Mouse (Mus musculus) telencephalon, adult 2 months (tissue): ENCODE measurements around the gene Scaf11.
"Not testable (repeated sequence)": the region's sequence is repeated elsewhere in the genome, so short reads cannot be mapped to it uniquely, and the experiment has no call there.

ENCODE experiments used
- DNase-seq: peaks from one replicate; pipeline ENCODE4 v3.0.0-alpha.2; 2011; ENCODE audit warnings: low read depth, low spot score

Scaf11 gene

DNA sequence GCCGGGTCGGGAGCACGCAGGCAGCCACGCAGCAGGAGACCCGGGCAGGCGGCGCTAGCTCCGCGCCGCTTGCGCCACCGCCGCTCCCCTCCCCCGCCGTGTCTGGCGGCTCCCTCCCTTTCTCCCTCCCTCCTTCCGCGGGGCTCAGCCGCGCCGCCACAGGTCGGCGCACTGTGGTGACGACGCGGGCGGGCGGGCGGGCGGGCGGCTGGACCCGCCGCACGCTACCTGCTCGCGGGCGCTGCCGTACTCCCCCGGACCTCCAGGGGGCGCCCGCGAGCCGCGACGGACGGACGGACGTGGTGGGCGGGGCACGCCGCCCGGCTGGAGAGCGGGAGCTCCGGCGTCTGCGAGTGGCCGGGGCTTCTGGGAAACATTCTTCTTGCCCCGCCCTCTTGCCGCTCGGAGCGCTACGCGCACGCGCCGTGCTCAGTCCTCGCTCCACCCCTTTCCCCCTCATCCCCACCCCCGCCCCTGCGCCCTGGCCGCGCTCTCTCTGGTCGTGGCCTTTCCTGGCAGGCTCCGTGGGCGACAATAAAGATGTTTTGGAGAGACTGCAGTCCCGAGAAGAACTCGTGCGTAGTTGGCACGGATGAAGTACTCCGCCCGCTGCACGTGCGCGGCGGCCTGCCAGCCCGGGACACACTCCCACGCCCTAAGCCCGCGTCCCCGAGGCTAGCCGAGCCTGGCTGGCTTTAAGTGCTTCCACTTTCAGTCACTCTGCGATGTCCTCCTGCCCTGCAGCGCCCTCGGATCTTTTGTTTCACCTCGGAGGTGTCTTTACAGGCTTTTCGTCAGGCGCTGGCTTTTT is at the start of gene Scaf11:
TSS of gene Scaf11 (minus strand) at position 114 of the 811 bp plus-strand sequence.
- DNase-seq, result peak; percentile 93

DNA sequence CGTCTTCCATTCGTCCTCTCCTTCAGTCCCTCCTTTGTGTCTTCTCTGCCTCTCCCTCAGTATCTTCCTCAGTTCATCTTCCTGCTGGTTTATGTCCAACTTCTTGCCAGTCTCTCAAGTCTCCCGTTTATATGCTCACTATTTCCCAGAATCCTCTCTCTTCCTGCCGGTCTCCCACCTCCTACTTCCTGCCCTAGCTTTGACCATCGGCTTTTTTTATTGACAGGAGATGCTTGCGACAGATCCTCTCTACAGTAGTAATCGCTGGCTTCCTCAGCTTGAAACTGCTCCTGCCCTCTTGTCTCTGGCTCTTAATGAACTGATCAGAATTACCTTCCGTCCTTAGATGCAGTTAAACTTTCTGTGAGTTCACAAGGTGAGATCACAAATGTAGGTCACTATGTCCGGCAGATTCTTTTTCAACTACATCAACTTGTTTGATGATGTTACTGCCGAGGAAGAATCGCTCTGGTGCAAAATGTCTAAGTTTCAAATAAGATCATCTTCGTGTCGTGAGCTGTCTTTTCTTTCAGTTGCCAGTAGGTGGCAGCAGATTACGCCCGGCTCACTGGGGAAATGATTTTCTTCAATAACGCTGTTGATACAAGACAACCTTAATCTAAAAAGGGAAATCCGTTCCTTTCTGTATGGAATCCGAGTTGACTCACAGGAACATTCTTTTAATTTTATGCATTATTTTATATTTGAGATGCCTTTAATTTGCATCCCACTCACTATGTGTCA is 46.6 kb upstream of the Scaf11 start:
- DNase-seq, result no peak

DNA sequence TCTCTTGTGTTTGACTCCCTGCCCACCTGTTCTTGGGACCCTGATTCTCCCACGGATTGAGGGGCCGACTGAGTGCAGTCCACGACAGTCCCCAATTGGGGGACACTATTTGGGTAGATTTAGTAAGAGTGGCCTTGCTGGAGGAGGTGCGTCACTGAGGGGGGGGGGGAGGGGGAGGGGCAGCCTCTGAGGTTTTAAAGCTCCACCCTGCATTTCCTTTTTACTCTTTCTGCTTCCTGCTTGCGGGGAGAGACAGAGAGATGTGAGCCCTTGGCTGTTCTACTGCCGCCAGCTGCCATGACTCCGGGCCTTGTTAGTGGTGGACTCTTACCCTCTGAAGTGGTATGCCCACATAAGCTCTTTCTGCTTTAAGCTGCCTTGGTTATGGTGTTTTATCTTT is 37.0 kb upstream of the Scaf11 start:
- DNase-seq, result no peak

DNA sequence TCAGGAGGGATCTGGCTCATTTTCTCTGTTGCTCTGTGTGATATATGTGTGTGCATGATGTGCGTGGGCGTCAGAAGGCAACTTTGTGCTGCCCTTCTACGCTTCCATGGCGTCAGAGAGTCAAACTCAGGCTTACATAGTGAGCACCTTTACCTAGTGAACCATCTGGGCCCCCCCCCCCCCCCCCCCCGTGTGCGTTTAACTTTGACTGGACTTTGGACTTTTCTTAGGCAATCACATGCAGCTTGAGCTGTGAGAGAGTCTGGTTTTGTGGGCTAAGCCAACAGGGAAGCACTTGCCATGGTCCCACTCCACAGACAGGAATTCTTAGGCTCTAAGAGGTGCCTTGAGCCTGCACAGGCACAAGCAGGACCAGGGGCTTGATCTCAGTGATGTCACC is 33.6 kb upstream of the Scaf11 start:
- no peak for DNase-seq

DNA sequence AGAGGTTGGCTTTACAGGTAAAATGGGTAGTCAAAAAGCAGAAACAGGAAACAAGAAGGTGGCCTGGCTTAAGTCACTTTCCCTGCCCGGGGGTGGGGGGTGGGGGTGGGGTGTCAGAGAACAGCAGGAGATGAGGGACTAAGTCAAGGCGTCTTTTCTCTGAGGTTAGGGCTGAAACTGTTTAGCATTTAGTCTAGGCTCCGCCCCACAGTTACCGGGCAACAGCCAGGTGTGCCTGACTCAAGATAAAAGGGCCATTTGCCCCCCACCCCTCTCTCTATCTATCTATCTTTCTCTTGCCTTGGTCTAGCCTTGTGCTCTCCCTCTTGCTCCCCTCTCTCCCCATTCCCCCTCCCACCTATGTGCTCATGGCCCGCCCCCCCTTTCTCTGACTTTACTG is 32.9 kb upstream of the Scaf11 start:
- DNase-seq, result no peak

DNA sequence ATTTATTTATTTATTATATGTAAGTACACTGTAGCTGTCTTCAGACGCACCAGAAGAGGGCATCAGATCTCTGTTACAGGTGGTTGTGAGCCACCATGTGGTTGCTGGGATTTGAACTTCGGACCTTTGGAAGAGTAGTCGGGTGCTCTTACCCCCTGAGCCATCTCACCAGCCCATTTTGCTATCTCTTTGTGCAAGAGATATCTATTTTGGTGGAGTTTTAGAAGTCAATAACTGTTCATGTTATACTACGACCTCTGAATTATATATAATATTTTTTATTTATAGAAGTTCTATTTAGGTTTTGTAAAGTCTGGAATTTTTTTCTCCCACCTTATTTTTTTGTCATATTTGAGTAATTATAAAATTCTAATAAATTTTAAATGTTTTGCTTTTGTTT is 32.3 kb upstream of the Scaf11 start:
- not testable (repeated sequence) for DNase-seq

DNA sequence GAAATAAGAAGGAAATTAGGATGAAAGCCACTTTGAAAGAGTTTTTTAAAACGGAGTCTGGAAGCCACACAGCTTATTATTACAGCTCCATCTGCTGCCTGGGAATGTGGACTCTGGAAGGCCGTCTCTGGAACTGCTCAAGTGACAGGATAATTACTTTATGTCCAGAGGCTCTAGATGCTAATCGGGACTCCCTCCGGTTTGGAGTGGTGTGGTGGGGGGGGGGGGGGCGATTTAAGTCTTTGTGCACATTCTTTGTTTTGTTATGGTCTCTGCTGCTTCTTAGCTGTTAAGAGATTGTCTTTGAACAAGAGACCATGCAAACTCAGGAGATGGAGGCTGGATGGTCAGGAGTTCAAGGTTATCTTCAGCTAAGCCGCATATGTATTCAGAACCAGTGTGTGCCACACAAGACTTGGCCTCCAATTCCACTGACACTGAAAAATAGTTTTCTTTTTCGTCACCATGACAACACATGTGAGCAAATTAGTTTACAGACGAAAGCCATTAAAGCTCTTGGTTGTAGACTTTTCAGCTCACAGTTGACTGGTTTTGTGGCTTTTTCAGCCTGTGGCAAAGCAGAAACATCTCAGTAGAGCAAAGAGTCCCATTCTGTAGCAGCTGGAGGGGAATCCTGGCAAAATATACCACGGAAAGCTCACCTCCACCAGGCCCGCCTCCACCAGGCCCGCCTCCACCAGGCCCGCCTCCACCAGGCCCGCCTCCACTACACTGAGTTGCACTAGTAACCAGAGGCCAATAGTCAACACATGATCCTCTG is 31.4 kb upstream of the Scaf11 start:
- DNase-seq, result no peak

DNA sequence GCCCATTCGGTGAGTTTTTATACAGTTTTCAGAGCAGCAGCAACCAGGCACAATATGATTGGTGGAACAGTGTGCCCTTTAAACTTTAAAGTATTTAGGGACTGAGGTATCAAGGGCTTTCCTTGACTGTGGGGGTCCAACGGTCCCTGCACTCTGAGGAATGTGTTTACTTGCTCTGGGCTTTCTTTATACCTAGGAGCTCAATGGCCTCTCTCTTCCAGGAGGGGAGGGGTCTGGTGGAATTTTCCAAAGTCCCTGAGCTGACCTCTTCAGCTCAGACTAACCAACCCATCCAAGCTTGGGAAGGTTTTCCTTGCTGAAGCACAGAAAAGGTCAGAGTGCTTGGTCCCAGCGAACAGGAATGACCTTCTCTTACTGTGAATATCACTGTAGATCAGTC is 30.8 kb upstream of the Scaf11 start:
- DNase-seq, result no peak

DNA sequence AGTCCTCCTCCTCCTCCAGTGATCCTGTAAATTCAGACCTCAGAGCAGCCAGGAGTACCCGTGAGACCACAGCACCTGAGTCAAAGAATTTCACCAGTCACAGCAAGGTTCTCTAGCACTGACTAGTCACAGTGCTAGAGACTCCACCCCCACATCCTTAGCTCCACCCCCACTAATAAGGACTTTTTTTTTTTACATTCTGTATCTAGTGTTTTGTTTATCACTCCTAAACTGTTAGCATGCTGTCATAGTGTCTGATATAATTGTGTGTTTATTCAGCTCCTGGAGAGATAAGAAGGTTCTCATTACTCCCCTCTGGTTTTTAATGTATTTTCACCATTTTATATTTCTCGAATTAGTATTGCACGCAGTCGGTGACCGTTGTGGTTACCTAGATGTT is 29.5 kb upstream of the Scaf11 start:
- no peak for DNase-seq

DNA sequence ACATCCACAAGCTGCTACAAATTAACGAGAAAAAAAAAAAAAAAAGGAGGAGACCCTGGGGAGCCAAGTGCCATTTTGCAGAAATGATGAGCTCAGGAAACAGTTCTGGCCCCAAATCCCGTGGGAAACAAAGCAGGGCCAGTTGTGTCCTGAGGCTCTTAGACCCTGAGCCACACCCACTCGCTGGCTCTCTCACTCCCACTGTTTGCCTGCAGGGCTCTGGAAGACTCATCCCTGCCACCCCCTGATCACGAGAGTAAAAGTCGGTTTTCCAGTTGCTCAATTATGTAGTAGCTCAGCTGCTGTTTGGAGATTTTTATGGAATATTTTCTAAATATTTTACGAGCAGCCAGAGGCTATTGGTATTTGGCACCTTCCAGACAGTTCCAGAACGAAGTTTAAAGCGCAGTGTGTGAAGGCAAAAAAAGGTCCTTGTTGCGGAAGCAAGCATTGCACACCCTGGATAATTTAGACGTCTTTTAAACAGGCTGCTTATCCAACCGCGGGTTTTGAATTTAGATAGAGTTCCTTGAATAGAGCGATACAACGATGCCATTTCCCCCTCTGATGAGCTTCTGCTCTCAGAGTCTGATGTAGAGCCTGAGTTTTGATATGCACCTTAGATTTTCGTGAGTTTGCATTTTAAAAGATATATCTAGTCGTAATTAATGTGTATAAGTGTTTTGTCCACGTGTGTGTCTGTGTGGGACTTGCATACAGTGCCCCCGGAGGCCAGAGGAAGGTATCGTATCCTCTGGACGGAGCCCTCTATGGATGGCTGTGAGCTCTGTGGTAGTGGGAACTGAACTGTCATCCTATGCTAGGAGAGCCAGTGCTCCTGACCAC is 28.5 kb upstream of the Scaf11 start:
- DNase-seq, result no peak

DNA sequence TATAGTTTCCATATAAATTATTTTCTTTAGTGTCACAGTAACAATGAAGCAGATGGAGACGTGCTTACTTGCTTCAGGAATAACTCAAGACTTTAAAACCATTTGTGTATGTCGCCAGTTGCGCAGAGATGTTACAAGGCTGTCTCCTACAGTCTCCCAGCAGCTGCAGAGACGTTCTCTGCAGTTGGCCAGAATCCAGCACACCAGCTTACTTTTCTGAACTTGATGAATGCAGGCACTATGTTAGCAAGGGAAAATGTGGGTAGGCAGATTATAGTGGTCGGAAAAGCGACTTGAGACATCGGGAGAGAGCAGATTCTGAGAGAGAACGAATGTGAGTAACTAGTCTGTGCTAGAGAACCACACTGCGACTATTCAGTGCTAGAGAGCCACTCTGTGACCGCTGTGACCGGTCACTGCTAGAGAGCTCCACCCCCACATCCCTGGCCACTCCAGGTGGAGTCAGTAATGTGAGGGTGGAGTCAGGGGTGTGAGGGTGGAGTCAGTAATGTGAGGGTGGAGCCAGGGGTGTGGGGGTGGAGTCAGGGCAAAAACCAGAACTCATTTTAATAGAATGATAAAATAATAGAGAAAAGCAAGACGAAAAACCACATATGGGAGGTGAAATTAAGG is 26.5 kb upstream of the Scaf11 start:
- no peak for DNase-seq

DNA sequence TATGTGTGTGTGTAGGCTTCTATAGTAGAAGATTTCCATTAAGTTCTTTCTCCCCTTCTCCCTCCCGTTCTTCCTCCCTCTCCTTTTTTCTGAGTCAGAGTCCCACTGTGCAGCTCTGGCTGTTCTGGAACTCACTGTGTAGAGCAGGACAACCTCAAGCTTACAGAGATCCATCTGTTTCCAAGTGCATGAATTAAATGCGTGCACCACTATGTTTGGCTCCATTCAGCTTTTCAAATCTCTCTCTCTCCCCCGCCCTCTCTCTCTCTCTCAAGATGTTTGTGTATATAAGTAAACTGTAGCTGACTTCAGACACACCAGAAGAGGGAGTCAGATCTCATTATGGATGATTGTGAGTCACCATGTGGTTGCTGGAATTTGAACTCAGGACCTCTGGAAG is 20.2 kb upstream of the Scaf11 start:
- peak; percentile 40 for DNase-seq

DNA sequence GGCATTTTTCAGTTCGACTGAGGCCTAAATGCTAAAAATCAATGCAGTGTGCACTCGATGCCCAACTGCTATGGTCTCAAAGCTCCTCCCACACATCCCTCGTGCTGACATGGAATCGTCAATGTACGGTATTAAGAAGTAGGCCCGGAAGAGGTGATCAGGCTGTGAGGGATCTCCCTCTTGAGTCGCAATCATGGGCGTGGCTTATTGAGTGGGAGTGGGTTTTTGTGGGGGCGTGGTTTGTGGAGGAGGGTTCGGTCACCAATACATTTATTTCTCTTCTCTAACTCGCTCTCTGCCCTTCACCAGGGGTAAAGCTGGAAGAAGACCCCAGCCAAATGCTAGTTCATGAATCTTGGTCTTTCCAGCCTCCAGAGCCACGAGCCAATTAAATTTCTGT is 17.4 kb upstream of the Scaf11 start:
- no peak for DNase-seq

DNA sequence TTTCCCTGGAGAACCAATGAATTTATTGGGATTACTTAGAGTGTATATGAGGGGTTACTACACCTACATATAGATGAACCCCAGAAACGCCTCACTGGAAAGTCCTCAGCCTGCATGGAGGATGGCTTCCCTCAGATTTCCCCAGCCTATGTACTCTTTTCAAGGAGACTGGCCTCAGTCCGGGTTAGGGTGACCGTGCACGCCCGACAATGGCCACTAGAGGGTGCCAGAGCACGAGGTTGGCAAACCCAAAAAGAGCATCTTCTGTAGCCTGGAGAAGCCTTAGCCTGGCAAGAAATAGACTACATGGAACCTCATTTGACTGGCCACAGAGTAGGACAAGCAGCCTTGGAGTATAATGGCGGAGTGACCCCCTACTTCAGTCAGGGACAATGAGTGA is 15.7 kb upstream of the Scaf11 start:
- DNase-seq, result no peak

DNA sequence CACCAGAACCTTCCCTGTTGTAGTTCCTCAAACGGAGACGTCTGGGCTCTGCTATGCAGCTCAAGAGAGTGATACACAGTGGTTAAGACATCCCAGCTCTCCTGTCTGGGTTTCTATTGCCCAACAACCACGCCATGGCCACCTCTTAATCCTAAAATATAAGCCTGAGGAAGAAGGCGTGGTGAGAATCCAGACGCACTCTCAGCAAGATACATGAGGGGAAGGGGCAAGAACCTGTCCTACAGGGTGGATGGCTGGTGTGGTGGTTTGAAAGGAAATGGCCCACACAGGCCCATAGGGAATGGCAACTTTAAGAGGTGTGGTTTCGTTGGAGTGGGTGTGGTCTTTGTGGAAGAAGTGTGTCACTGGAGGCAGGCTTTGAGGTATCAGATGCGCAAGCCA is 14.9 kb upstream of the Scaf11 start:
- DNase-seq, result no peak

DNA sequence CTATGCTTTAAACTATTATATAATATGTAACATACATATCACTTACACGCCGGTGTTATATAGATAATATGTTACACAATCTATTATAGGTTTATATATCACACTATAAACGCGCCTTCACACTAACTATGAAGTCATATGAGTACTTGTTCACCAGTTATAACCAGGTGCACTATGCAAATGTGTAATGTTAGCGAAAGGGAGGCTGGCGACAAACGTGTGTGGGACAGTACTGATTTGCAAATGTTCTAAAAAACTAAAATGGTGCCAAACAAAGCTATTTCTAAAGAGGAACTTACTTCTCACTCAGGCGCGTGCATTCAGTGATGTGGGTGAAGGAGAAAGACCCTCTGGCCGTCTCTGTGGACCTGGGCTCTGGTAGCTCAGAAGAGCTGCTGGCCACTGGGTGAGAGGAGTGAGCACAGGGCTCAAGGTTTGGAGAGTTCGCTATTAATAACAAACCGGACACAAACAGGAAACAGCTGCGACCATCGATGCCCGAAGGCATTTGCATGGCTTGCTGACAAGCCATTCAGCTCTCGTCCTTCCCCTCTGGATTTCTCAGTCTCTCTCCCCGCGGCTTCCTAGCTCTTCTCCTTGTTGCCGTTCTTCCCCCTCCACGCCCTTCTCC is 13.8 kb upstream of the Scaf11 start:
- DNase-seq, result no peak

DNA sequence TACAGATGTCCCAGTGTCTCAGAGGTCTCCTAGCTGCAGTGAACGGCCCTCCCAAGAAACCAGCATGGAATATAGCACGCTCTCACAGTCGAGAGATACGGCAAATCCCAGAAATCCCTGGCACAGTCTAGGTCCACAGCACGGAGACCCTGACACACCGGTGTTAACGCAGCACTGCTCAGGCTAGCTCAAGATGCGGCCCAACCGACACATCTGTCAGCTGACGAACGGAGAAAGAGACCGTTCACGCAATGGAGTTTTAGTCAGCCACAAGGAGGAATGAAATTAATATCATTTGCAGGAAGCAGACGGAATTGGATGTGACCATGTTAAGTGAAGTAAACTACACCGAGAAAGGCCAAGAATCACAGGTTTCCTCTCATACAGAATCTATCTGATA is 13.3 kb upstream of the Scaf11 start:
- no peak for DNase-seq

DNA sequence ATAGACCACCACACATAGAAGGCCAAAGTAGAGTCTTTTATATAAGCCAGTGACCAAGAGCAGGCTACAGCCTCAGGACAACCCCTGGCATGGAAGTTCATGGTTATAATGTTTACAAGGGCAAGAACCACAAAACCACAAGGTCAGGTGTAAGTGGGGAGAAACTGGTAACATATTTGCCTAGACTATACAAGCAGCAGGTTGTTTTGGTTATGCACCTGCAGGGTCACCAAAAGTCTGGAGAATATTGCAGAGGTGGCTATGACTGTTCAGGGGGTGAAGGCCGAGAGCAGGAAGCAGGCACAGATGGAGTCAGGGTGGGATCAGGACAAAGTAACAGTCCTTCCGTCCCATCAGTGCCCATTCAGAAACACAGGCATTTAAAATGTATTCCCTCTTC is 7.7 kb upstream of the Scaf11 start:
- DNase-seq, result no peak

DNA sequence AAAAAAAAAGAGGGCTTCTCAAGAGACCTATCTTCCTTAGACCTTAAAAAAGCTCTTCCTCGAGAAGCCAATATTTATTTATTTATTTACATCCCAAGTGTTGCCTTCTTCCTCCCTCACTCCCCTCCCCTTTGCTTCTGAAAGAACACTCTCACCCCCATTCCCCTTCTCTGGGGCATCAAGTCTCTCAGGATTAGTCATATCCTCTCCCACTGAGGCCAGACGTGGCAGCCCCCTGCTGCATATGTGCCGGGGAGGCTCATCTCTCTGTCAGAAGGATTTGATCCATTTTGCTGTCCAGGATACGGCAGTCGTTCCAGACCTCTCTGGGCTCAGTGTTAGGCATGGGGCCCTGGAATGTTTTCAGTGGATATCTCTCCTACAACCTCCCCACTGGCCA is 7.2 kb upstream of the Scaf11 start:
- no peak for DNase-seq

DNA sequence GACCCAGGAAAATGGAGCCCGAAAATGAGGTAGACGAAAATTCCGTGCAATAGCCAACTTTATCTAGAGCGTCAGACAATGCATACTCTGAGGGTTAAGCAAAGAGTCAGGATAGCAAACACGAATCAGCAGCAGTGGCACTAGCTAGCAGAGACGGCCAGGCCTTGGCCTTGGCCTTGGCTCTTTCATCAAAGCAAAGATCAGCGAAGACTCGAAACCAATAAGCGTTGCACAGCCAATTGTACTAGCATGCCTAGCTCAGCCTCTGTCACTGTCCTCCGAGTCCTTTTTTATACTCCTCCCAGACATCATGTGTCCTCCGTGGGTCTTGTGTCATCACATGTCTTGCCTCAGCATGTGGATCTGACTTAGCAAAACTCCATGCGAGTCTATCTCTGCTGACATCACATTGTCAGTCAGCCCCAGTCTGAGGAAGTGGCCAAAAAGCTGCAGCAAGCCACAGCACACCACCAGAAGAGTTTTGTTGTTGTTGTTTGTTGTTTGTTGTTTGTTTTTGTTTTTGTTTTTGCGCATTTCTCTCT is 5.8 kb upstream of the Scaf11 start:
- DNase-seq, result no peak
